Mouse (Mus musculus) cerebellum, adult 2 months (tissue): Measurements from ENCODE around the gene Stat5a. TPM values are rescaled to one million over a fixed set of nuclear protein-coding genes. Genes with fewer than 3 reads are reported as not detected.
A peak's percentile ranks its signal among the peaks of the same experiment; 100 is the strongest.

Experiments used
- DNase-seq, 2 experiments: peaks; one replicate each; pipeline ENCODE4 v3.0.0; 2021
- H3K27ac ChIP-seq: fragments of 200-500 bp; 2 replicates; pipeline ENCODE4 v1.5.1; 2012; ENCODE audit warnings: low read length, control low read depth, inconsistent platforms; ENCODE audit not compliant: insufficient read depth
- H3K27me3 ChIP-seq: fragments of 200-500 bp; 2 replicates; pipeline ENCODE4 v1.6.1; 2012; ENCODE audit warnings: inconsistent platforms, mild to moderate bottlenecking, low read length, moderate library complexity; ENCODE audit not compliant: control insufficient read depth, insufficient read depth
- H3K4me1 ChIP-seq: fragments of 200-500 bp; 2 replicates; pipeline ENCODE4 v1.6.1; 2011; ENCODE audit warnings: low read length; ENCODE audit not compliant: control insufficient read depth, insufficient read depth
- H3K4me3 ChIP-seq: fragments of 200-500 bp; replicated peaks from 2 replicates; pipeline ENCODE3; 2011; ENCODE audit warnings: mild to moderate bottlenecking, low read depth, low read length, control low read depth; ENCODE audit not compliant: insufficient read depth
- CTCF ChIP-seq: fragments of 200-500 bp; IDR thresholded peaks from 2 replicates; pipeline ENCODE4 v1.5.1; 2011; ENCODE audit warnings: low read depth, mild to moderate bottlenecking, control low read depth, low read length, moderate library complexity, borderline replicate concordance; ENCODE audit not compliant: insufficient read depth
- POLR2A ChIP-seq: fragments of 200-500 bp; IDR thresholded peaks from 2 replicates; pipeline ENCODE4 v1.6.1; 2011; ENCODE audit warnings: low read length, control low read depth, borderline replicate concordance; ENCODE audit not compliant: insufficient read depth
- WGBS: fragments of 180-500 bp; shearing (Covaris S2); methylation state at CpG from one replicate; pipeline ENCODE4 v1.1.7; 2018; 5-methylcytosine and 5-hydroxymethylcytosine counted together
- polyA plus RNA-seq: library from polyadenylated mRNA; depleted of rRNA; stranded (reverse); fragments of >200 nt; gene quantifications from 2 replicates; pipeline ENCODE4 v1.2.3, GENCODE M21; 2012

The Stat5a gene
- polyA plus RNA-seq, 1 experiment: 3.0 TPM

DNA sequence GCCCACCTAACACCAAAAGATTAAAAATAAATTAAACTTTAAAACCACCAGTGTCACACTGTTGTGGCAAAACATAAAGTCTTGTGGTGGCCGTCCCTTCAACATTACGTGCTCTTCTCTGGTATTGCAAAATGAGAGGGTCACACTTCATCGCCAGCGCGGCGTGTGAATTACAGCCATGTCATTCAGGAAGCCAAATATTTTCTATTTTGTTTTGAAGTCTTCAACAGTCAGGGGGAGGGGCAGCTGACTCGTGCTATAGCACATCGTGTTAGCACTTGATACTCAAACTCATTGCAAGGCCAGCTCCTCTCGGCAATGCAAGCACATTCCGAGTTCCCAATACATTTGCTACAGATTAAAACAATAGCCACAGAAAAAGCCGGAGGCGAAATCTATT lies 18.3 kb upstream of the Stat5a start:
- no peak for DNase-seq
- Histone ChIP-seq H3K4me3 (no peak overlapping the region), H3K4me1 (peaks cover 5% of the 10 kb centered on the region; the same call in 1 of the 2 replicates), H3K27ac (no peak overlapping the region), H3K27me3 (no peaks in the 10 kb centered on the region)
- TF ChIP-seq POLR2A (no peak), CTCF (no peak)
- 76% methylated on average over 12 of the region's 12 CpGs for WGBS

DNA sequence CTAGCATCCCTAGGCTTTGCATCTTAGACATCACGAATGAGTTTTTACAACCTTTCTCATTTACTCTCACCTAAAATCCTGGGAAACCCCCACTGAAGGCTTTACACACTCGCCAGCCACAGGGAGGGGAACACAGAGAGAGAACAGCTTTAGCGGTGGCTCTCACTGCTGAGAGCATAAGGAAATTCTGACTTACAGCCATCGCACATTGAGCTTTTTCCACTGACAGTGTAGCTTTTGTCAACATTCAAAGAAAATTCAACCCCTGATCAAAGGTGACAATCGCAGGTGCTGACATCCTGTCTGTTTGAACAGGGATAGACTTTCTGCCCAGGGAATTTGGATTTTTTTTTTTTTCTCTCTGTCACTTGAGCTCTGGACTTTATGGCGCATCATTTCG lies 17.1 kb upstream of the Stat5a start:
- no peaks in the 10 kb centered on the region for H3K27me3 ChIP-seq
- H3K4me3 ChIP-seq: no peak overlapping the region
- 77% methylated on average over 7 of the region's 7 CpGs for WGBS
- H3K27ac ChIP-seq: no peak overlapping the region
- DNase-seq: no peak
- TF ChIP-seq CTCF: no peak
- no peak for TF ChIP-seq POLR2A
- H3K4me1 ChIP-seq: peaks cover 6% of the 10 kb centered on the region; the same call in 1 of the 2 replicates

- 94% methylated on average over 8 of the region's 8 CpGs for WGBS
- Histone ChIP-seq H3K4me1 (peaks cover 6% of the 10 kb centered on the region; the same call in 1 of the 2 replicates), H3K4me3 (no peak overlapping the region), H3K27me3 (no peaks in the 10 kb centered on the region), H3K27ac (no peak overlapping the region)
- no peak for DNase-seq
- TF ChIP-seq CTCF (no peak), POLR2A (no peak)
These were observed 16.0 kb upstream of the Stat5a start for GRCm38 (mm10) chr11:100843070-100843669.

- Histone ChIP-seq H3K27ac (no peak overlapping the region), H3K4me3 (no peak overlapping the region), H3K4me1 (peaks cover 6% of the 10 kb centered on the region; the same call in 1 of the 2 replicates), H3K27me3 (no peaks in the 10 kb centered on the region)
- TF ChIP-seq CTCF (no peak), POLR2A (no peak)
- 94% methylated on average over 4 of the region's 4 CpGs for WGBS
- no peak for DNase-seq
These were observed 15.0 kb upstream of the Stat5a start for GRCm38 (mm10) chr11:100844121-100844520.

GRCm38 (mm10) chr11:100845793-100846192 lies 13.4 kb upstream of the Stat5a start:
- no peak for DNase-seq
- no peaks in the 10 kb centered on the region for H3K27me3 ChIP-seq
- H3K4me3 ChIP-seq: no peak overlapping the region
- WGBS: 64% methylated on average over 6 of the region's 6 CpGs
- peaks cover 2% of the 10 kb centered on the region; the same call in 1 of the 2 replicates for H3K4me1 ChIP-seq
- H3K27ac ChIP-seq: no peak overlapping the region
- TF ChIP-seq POLR2A: no peak
- TF ChIP-seq CTCF: no peak

- 95% methylated on average over 4 of the region's 4 CpGs for WGBS
- H3K4me3 ChIP-seq: no peak overlapping the region
- no peak for TF ChIP-seq POLR2A
- no peak for TF ChIP-seq CTCF
- DNase-seq: no peak
- no peaks in the 10 kb centered on the region for H3K27me3 ChIP-seq
- peaks cover 2% of the 10 kb centered on the region; the same call in 1 of the 2 replicates for H3K4me1 ChIP-seq
- H3K27ac ChIP-seq: no peak overlapping the region
These were observed 11.6 kb upstream of the Stat5a start for GRCm38 (mm10) chr11:100847572-100847971.

DNA sequence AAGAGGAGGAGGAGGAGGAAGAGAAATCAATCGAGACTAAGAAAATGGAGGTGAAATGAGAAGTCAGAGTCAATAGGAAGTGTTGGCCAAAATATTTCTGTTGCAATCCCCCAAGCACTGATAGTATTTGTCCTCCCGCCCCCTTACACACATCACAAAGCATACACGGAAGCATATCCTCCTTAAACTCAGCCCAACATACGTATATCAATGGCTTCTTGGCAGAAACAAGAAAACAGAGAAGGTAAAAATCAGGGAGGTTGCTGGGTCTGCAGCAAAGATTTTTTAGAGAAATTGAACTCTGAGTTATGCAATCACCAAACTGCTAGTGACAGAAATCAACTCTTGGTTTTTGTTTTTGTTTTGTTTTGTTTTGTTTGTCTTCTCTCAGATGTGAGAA lies 11.1 kb upstream of the Stat5a start:
- no peak for DNase-seq
- Histone ChIP-seq H3K27me3 (no peaks in the 10 kb centered on the region), H3K4me3 (no peak overlapping the region), H3K27ac (no peak overlapping the region), H3K4me1 (peaks cover 2% of the 10 kb centered on the region; the same call in 1 of the 2 replicates)
- TF ChIP-seq POLR2A (no peak), CTCF (no peak)
- 80% methylated on average over 4 of the region's 4 CpGs for WGBS

GRCm38 (mm10) chr11:100848789-100849379 lies 10.3 kb upstream of the Stat5a start:
- no peak for TF ChIP-seq CTCF
- TF ChIP-seq POLR2A: no peak
- WGBS: 51% methylated on average over 6 of the region's 6 CpGs
- Histone ChIP-seq H3K4me1 (0 out of 2 replicates have a peak, but pooled peaks cover 2% of the 10 kb centered on the region), H3K27me3 (no peaks in the 10 kb centered on the region), H3K27ac (no peak overlapping the region; the same call in 1 of the 2 replicates), H3K4me3 (peak overlapping the region; percentile 47)
- no peak for DNase-seq
